Mouse (Mus musculus): ENCODE measurements at regions not wholly inside any gene's neighbourhood (a gene's known extent, or its start where the extent isn't known, plus 50 kb on each side); places are given as distances from the start of the nearest gene placed in this dataset.
A peak's percentile ranks its signal among the peaks of the same experiment; 100 is the strongest.

- Histone ChIP-seq H3K9me3 (ENCODE audit: control insufficient read depth, low read length) (no peaks in the 10 kb centered on the region), H3K27me3 (ENCODE audit: control insufficient read depth, insufficient read depth, low read depth, low read length) (no peaks in the 10 kb centered on the region), H3K4me2 (ENCODE audit: low read depth, low read length) (no peak overlapping the region), H3K27ac (ENCODE audit: low read length) (no peak overlapping the region), H3K4me1 (replicated peaks; ENCODE audit: control insufficient read depth, insufficient read depth, low read length) (no peaks in the 10 kb centered on the region), H3K9ac (ENCODE audit: low read length) (no peak overlapping the region), H3K4me3 (ENCODE audit: low read length) (no peak overlapping the region), H3K36me3 (ENCODE audit: control insufficient read depth, insufficient read depth, low read length) (no peaks in the 10 kb centered on the region)
- no peak for ATAC-seq (ENCODE audit: low read depth)
- 86% methylated on average over 11 of the region's 11 CpGs for WGBS
Measured at GRCm38 (mm10) chr16:10098511-10098910, 71.5 kb upstream of the Rpl39l start.

- H3K4me1 ChIP-seq (replicated peaks; ENCODE audit: control insufficient read depth, insufficient read depth, low read length), result no peaks in the 10 kb centered on the region
- H3K4me3 ChIP-seq (ENCODE audit: low read length), result no peak overlapping the region
- no peaks in the 10 kb centered on the region for H3K27me3 ChIP-seq (ENCODE audit: control insufficient read depth, insufficient read depth, low read depth, low read length)
- no peaks in the 10 kb centered on the region for H3K9me3 ChIP-seq (ENCODE audit: control insufficient read depth, low read length)
- H3K27ac ChIP-seq (ENCODE audit: low read length), result no peak overlapping the region
- no peaks in the 10 kb centered on the region for H3K36me3 ChIP-seq (ENCODE audit: control insufficient read depth, insufficient read depth, low read length)
- H3K9ac ChIP-seq (ENCODE audit: low read length), result no peak overlapping the region
- no peak overlapping the region for H3K4me2 ChIP-seq (ENCODE audit: low read depth, low read length)
- 56% methylated on average over 18 of the region's 18 CpGs for WGBS
- ATAC-seq (ENCODE audit: low read depth), result peak; percentile 34; the same call in 1 of the 2 replicates
Measured at GRCm38 (mm10) chr16:10088461-10089353, 81.3 kb upstream of the Rpl39l start.

GRCm38 (mm10) chr16:10086341-10086740 lies 83.7 kb upstream of the Rpl39l start:
- Histone ChIP-seq H3K36me3 (ENCODE audit: control insufficient read depth, insufficient read depth, low read length) (no peaks in the 10 kb centered on the region), H3K4me1 (replicated peaks; ENCODE audit: control insufficient read depth, insufficient read depth, low read length) (no peaks in the 10 kb centered on the region), H3K27ac (ENCODE audit: low read length) (no peak overlapping the region), H3K4me3 (ENCODE audit: low read length) (no peak overlapping the region), H3K9ac (ENCODE audit: low read length) (no peak overlapping the region), H3K27me3 (ENCODE audit: control insufficient read depth, insufficient read depth, low read depth, low read length) (no peaks in the 10 kb centered on the region), H3K4me2 (ENCODE audit: low read depth, low read length) (no peak overlapping the region), H3K9me3 (ENCODE audit: control insufficient read depth, low read length) (no peaks in the 10 kb centered on the region)
- 19% methylated on average over 1 of the region's 1 CpGs for WGBS
- ATAC-seq (ENCODE audit: low read depth), result no peak

- H3K36me3 ChIP-seq (ENCODE audit: control insufficient read depth, insufficient read depth, low read length), result no peaks in the 10 kb centered on the region
- H3K27ac ChIP-seq (ENCODE audit: low read length), result no peak overlapping the region
- no peaks in the 10 kb centered on the region for H3K27me3 ChIP-seq (ENCODE audit: control insufficient read depth, insufficient read depth, low read depth, low read length)
- H3K4me2 ChIP-seq (ENCODE audit: low read depth, low read length), result no peak overlapping the region
- no peak overlapping the region for H3K4me3 ChIP-seq (ENCODE audit: low read length)
- H3K9ac ChIP-seq (ENCODE audit: low read length), result no peak overlapping the region
- no peak for ATAC-seq (ENCODE audit: low read depth)
- H3K9me3 ChIP-seq (ENCODE audit: control insufficient read depth, low read length), result no peaks in the 10 kb centered on the region
- 36% methylated on average over 5 of the region's 5 CpGs for WGBS
- no peaks in the 10 kb centered on the region for H3K4me1 ChIP-seq (replicated peaks; ENCODE audit: control insufficient read depth, insufficient read depth, low read length)
Measured at GRCm38 (mm10) chr16:10085429-10085828, 84.6 kb upstream of the Rpl39l start.

- H3K9ac ChIP-seq (ENCODE audit: low read length), result no peak overlapping the region
- H3K36me3 ChIP-seq (ENCODE audit: control insufficient read depth, insufficient read depth, low read length), result no peaks in the 10 kb centered on the region
- no peak overlapping the region for H3K27ac ChIP-seq (ENCODE audit: low read length)
- no peak for ATAC-seq (ENCODE audit: low read depth)
- 20% methylated on average over 2 of the region's 2 CpGs for WGBS
- no peak overlapping the region for H3K4me3 ChIP-seq (ENCODE audit: low read length)
- H3K4me2 ChIP-seq (ENCODE audit: low read depth, low read length), result no peak overlapping the region
- no peaks in the 10 kb centered on the region for H3K9me3 ChIP-seq (ENCODE audit: control insufficient read depth, low read length)
- H3K4me1 ChIP-seq (replicated peaks; ENCODE audit: control insufficient read depth, insufficient read depth, low read length), result no peaks in the 10 kb centered on the region
- no peaks in the 10 kb centered on the region for H3K27me3 ChIP-seq (ENCODE audit: control insufficient read depth, insufficient read depth, low read depth, low read length)
Measured at GRCm38 (mm10) chr16:10081751-10082150, 86.4 kb upstream of the Grin2a start.

- Histone ChIP-seq H3K9me3 (ENCODE audit: control insufficient read depth, low read length) (no peaks in the 10 kb centered on the region), H3K36me3 (ENCODE audit: control insufficient read depth, insufficient read depth, low read length) (no peaks in the 10 kb centered on the region), H3K27me3 (ENCODE audit: control insufficient read depth, insufficient read depth, low read depth, low read length) (no peaks in the 10 kb centered on the region), H3K4me3 (ENCODE audit: low read length) (no peak overlapping the region), H3K9ac (ENCODE audit: low read length) (no peak overlapping the region), H3K27ac (ENCODE audit: low read length) (no peak overlapping the region), H3K4me1 (replicated peaks; ENCODE audit: control insufficient read depth, insufficient read depth, low read length) (no peaks in the 10 kb centered on the region), H3K4me2 (ENCODE audit: low read depth, low read length) (no peak overlapping the region)
- 85% methylated on average over 7 of the region's 7 CpGs for WGBS
- no peak for ATAC-seq (ENCODE audit: low read depth)
Measured at GRCm38 (mm10) chr16:10080121-10080679, 84.8 kb upstream of the Grin2a start.

- Histone ChIP-seq H3K36me3 (ENCODE audit: control insufficient read depth, insufficient read depth, low read length) (no peaks in the 10 kb centered on the region), H3K4me3 (ENCODE audit: low read length) (no peak overlapping the region), H3K9me3 (ENCODE audit: control insufficient read depth, low read length) (no peaks in the 10 kb centered on the region), H3K27ac (ENCODE audit: low read length) (no peak overlapping the region), H3K9ac (ENCODE audit: low read length) (no peak overlapping the region), H3K27me3 (ENCODE audit: control insufficient read depth, insufficient read depth, low read depth, low read length) (no peaks in the 10 kb centered on the region), H3K4me2 (ENCODE audit: low read depth, low read length) (no peak overlapping the region), H3K4me1 (replicated peaks; ENCODE audit: control insufficient read depth, insufficient read depth, low read length) (no peaks in the 10 kb centered on the region)
- 30% methylated on average over 6 of the region's 6 CpGs for WGBS
- ATAC-seq (ENCODE audit: low read depth), result no peak
Measured at GRCm38 (mm10) chr16:10073158-10073557, 77.8 kb upstream of the Grin2a start.

GRCm38 (mm10) chr16:10063491-10063890 lies 68.1 kb upstream of the Grin2a start:
- Histone ChIP-seq H3K9ac (ENCODE audit: low read length) (no peak overlapping the region), H3K9me3 (ENCODE audit: control insufficient read depth, low read length) (no peaks in the 10 kb centered on the region), H3K27ac (ENCODE audit: low read length) (no peak overlapping the region), H3K27me3 (ENCODE audit: control insufficient read depth, insufficient read depth, low read depth, low read length) (no peaks in the 10 kb centered on the region), H3K4me1 (replicated peaks; ENCODE audit: control insufficient read depth, insufficient read depth, low read length) (no peaks in the 10 kb centered on the region), H3K36me3 (ENCODE audit: control insufficient read depth, insufficient read depth, low read length) (no peaks in the 10 kb centered on the region), H3K4me3 (ENCODE audit: low read length) (no peak overlapping the region), H3K4me2 (ENCODE audit: low read depth, low read length) (no peak overlapping the region)
- WGBS, result 63% methylated on average over 8 of the region's 8 CpGs
- ATAC-seq (ENCODE audit: low read depth), result no peak

GRCm38 (mm10) chr16:10058094-10058493 lies 62.7 kb upstream of the Grin2a start:
- no peaks in the 10 kb centered on the region for H3K36me3 ChIP-seq (ENCODE audit: control insufficient read depth, insufficient read depth, low read length)
- H3K4me1 ChIP-seq (replicated peaks; ENCODE audit: control insufficient read depth, insufficient read depth, low read length), result no peaks in the 10 kb centered on the region
- no peak overlapping the region for H3K4me3 ChIP-seq (ENCODE audit: low read length)
- H3K9me3 ChIP-seq (ENCODE audit: control insufficient read depth, low read length), result no peaks in the 10 kb centered on the region
- H3K4me2 ChIP-seq (ENCODE audit: low read depth, low read length), result no peak overlapping the region
- ATAC-seq (ENCODE audit: low read depth), result peak; percentile 98
- WGBS, result 43% methylated on average over 4 of the region's 4 CpGs
- H3K9ac ChIP-seq (ENCODE audit: low read length), result no peak overlapping the region
- H3K27ac ChIP-seq (ENCODE audit: low read length), result no peak overlapping the region
- no peaks in the 10 kb centered on the region for H3K27me3 ChIP-seq (ENCODE audit: control insufficient read depth, insufficient read depth, low read depth, low read length)

Data from lung, embryonic 16.5 days (tissue).